Mouse (Mus musculus): ENCODE results near the gene Dxo.

Dxo gene

DNA sequence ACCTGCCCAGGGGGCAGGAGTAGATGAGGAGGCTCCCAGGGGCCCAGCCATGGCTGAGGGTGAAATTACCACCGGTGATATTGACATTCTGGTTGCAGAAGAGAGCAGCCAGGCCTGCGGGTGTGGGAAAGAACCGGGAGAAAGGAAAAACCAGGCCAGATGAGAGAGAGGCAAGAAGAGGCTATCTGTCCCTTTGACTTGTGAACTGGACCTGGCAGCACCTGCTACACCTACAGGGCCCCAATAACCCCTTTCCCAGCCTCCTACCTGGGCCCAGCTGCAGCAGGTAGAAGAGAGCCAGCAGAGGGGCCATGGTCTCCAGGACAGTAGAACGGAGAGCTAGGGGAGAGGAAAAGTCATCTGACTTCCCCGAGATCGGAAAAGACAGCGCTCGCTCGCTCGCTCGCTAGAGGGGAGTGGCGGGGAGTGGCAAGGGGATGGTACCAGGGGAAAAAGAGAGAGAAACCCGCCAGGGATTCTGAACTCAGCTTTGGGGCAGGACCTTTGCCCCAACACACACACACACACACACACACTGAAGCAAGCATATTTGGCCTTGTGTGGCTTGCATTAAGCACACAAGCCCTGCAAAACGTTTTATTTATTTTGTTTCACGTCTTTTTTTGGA, 45.0 kb downstream of the Dxo start, which contains the start of gene Gm20547:
Gene Gm20547, minus strand, starts transcription at position 360 of the 628 bp plus-strand sequence.
- no peak for DNase-seq

DNA sequence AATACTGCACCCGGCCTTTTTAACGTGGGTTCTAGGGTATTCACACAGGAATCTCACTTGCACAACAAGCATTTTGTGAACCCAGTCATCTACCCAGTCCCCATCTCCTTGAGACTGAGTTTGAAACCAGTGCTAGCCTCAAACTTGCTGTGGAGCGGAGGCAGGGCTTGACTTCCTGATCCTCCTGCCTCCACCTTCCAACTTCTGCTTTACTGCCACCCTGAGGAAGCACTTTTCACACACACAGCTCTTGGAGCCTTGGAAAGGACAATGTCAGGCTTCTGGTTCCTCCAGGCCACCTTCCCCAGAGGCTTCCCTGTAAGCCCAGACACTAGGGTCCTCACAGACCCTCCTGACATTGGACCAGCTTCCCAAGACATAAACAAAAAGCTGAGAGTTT, 46.5 kb downstream of the Dxo start:
- DNase-seq = no peak

DNA sequence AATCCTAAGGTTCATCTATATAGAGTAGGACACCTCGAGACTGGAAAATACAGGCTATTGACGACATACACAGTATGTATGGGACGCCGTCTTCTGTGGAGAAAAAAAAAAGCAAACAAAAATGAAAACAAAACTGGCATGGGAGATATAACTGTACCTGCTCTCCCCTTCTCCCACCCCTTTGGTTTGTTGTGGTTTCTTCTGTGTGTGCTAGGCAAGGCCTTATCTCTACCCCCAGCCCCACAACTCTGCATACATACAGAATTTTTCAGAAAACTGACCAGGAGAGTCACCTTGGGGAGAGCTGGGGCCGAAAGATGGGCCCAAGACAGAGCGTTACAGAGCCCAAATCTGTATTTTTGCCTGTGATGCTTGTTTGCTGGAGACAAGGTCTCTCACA, 47.9 kb downstream of the Dxo start:
- no peak for DNase-seq

DNA sequence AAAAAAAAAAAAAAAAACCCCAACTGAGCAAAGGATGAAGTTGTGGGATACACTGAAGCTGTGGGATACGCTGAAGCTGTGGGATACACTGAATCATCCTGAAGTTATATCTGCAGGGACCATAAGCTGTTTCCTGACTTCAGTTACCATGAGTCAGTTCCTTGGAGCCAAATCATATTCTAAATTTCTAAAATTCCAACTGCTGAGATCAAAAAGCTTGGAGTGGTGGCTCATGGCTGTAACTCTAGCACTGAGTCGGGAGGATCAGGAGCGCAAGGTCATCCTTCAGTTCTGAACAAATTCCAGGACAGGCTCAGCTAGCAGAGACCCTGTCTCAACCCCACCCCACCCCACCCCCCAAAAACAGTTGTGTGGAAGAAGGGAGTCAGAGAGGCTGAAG, 48.8 kb downstream of the Dxo start:
- DNase-seq = no peak

DNA sequence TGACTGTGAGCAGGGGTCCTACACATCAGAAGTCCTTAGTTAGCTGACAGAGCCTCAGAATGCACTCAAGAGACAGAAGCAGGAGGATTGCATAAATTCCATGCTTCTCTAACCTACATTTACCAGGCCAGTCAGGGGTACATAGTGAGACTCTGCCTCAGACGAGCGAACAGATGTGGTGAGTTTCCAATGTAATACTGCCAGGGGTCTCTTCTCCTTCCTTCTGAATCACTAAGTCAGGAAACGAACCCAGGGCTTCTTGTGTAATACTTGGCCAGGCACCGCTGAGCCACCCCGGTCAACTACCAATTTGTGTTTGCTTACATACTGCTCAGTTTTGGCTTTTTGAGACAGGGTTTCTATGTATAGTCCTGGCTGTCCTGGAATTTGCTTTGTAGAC, 51.1 kb downstream of the Dxo start:
- no peak for DNase-seq
